Mouse (Mus musculus) adrenal gland, adult (tissue): Measurements from ENCODE around the gene Plppr1.

ENCODE experiments used
- DNase-seq, 2 experiments: peaks; one replicate each; pipeline ENCODE4 v3.0.0; 2022 to 2023; ENCODE audit warnings: low spot score in 1 of 2; ENCODE audit not compliant: inconsistent age in 2 of 2

The Plppr1 gene

DNA sequence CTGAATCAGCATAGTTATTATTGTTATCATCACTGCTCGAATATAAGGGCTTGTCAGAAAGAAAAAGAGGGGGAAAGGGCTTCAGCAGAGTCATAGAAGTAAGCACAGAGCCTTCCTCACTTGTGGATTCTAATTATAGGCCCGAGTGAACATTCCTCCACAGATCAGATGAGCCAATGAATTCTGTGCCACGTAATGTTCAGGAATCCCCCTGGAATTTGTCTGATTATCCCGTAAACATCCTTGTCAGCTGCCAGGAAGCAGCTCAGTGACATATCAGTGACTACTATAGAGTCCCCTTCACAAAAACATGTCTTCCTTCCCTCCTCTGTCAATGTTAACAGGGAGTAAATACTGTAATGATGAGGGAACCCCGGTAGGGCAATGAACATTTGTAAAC, 50.9 kb downstream of the Plppr1 start:
- no peak for DNase-seq

DNA sequence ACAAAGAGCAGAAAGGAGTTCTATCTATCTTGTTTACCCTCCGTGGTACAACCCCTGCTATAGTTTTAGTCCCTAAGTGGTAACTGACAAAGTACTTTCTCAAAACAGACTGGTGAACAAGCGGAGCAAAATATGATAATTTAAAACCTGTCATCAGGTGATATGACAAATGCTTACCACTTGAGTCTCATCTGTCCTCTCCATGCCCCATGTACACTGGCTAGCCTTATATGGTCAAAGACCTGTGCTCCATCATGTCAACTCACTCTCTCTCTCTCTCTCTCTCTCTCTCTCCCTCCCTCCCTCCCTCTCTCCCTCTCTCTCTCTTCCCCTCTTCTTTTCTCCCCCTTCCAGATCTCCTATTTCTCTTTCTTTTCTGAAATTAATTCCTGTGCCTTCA, 59.8 kb downstream of the Plppr1 start:
- no peak for DNase-seq

DNA sequence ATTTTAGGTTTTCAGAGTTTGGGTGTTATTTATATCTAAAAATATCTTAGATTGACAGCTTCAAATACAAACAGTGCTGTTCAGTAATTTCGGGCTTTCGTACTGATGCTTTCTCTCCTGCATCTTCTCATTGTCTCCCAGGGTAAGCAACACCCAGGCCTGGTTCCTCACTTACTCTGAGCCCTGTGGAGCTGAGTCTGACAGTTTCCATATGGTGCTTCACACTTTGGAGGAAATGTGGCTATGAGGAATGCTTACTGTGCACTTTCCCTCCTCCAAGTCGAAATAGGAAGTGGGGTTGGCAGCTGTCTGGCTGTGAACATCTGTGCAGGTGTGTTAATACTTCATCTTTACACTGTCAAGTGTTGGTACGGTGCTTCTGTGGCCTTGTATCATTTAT, 85.7 kb downstream of the Plppr1 start:
- DNase-seq = no peak

DNA sequence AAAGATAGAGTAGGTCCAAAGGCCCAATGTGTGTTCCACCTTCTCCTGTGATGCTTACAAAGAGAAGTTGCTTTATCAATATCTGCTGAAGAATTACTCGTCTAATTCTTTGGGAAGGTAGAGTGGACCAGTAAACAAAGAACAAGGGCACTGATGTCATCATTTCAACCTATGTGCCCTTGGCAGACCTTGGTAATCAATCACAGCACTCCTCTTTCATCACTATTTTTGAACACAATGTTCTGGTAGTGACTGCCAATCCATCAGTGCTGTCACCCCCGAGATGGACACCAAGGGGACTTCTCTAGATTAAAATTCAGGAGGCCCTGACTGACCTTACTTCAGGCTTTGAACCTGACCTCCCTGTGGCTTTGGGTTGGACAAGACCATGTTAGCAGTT, 89.7 kb downstream of the Plppr1 start:
- DNase-seq = no peak

DNA sequence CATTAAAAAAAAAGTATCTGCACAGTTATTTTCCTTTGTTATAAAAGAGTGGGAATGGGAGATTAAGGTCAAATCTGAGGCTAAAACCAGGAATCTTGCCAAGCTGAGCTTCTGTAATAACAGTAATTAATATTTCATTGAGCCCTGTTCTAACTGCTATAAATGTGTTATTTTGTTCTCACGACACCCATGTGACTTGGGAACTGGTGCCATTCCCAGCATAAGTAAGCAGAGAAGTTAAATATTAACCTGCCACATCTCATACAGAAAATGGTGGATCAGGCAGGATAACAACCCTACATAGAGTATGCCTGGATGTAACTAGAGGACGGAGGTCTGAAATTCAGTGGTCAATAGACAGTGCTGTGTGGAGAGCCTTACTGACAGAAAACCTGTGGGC, 90.2 kb downstream of the Plppr1 start:
- no peak for DNase-seq

DNA sequence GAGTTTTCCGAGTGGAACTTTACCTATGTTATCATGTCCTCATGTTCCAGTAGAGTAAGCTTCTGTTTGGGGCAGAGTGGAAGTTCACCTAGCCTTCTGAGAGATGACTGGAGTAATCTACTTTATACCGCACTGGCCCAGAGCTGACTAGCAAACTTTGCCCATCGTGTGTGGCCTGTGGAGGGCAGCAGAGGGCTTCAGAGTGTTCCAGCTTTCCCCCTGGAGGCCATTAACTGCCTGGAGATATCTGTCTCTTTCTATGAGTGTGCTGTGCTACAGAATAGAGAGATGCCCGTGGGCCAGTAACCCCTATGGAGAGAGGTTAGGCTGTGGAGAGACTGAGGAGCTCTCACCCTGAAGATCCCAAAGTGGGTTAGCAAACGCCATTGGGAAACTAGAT, 94.8 kb downstream of the Plppr1 start:
- DNase-seq = peak; percentile 31 to 79

DNA sequence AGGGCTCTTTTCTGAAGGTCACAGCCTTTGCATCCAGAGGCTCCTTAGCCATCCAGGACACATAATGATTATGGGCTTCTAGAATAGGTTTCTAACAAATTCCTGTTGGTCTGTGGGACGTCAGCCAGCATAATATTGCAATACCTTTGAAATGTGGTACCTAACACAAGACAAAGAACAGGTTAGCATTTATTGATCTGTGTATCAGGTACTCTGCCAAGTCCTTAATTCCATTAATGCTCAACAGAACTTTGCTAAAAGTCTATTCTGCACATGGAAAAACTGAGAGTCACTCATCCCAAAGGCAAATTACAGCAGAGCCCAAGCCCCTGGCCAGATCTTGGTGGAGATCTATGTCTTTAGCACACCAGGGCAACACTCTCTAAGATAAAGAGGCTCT, 97.7 kb downstream of the Plppr1 start:
- no peak for DNase-seq

DNA sequence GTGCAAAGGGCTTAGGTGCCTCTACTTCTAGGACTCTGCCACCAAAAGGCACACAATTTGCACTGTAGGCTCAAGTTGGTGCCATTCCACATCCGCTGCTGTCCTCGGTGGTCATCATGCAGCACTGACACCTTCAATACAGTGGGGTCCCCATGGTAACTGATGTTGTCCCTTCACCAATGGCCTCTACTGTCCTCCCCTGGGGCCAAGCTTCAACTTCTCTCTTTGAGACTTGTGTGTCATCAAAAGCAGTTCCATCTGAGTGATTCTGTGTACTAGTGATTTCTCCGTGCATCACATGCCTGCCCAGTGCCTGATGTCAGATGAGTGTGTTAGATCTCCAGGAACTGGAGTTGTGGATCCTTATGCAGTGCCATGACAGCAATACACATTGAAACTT, 104.2 kb downstream of the Plppr1 start:
- DNase-seq = no peak

DNA sequence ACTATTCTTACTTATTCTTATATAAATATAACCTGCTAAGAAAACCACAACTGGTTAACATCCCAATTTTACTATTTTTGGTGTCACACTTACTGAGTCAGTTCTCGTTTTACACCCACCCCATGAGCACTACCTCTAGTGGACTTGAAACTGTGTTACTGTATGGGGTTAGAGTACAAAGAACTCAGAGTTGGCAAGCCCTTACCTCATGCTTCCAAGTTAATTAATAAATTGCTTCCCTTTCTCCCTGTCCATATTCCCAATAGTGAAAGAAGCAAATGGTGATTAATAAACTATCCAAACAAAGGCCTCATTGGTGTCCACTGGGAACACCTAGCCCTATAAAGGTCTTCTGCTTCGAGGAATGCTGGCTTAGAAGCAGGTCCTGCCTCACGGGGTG, 107.3 kb downstream of the Plppr1 start:
- DNase-seq = no peak

DNA sequence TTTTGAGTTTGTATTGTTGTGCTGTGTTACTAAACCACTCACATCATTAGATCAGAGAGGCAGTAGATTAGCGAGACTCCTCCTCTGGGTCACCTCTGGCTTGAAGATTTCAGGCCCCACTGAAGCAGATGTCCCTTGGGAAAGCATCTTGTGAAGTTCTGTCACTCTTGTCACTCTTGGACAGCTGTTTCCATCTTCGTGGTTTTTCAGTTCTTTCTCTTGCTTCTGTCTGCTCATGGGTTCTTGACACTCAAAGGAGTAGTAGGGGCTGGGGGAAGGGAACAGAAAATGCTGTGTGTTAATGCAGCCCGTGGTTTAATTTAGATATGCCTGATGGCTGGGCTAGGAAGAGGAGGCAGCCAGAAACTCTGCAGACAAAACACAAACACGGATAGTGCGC, 108.0 kb downstream of the Plppr1 start:
- no peak for DNase-seq

DNA sequence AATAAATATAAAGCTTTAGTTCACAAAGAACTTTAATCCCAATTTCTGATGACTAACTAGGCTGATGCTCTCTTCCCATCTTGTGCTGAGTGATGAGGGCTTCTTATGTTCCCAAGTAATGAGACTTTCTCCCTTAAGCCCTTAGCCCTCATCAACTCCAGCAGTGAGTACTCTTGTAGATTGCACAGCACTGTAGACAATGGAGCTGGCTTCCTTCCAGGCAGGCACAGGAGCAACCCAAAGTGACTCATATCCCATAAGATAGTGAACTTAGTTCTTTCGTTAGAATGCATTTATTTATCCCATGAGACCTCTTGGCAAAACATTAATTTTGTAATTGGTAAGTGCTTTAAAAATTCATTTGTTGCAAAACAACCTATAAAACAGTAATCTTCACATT, 110.4 kb downstream of the Plppr1 start:
- DNase-seq = peak in 1 of 2 experiments; percentile 21

DNA sequence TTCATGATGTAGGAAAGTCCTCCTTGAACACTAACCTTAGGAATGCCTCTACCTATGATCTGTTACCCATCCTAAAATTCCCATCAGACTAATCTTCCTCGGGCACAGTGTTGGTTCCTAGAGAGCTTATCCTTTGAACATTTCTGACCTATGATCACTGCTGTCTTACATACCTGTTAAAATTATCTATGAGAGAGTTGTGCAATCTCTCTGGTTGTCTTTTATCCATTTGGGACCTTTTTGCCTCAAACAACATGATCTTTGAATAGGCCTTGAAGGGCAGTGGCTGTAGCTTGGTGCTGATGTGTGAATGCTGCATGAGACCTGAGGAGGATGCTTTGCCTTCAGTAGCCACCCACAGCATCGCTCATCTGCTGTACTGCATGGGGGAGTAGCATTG, 119.0 kb downstream of the Plppr1 start:
- DNase-seq = no peak

DNA sequence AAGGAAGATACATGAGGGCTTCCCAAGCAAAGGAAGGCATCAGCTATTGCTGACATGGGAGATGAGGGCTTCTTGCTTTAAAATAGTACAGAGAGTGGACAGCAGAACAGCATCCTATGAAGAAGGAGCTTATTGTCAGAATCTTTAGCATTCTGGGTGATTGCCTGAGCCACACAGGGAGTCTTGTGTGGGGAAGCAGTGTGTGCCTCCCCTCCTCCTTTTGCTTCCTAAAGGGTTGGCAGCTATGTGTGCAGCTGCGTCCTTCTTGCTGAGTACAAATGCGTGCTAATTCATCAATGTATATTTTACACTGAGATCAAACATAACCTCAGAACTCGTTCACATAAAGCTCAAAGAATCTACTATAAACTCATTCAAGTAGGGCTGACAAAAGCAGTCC, 119.8 kb downstream of the Plppr1 start:
- no peak for DNase-seq

DNA sequence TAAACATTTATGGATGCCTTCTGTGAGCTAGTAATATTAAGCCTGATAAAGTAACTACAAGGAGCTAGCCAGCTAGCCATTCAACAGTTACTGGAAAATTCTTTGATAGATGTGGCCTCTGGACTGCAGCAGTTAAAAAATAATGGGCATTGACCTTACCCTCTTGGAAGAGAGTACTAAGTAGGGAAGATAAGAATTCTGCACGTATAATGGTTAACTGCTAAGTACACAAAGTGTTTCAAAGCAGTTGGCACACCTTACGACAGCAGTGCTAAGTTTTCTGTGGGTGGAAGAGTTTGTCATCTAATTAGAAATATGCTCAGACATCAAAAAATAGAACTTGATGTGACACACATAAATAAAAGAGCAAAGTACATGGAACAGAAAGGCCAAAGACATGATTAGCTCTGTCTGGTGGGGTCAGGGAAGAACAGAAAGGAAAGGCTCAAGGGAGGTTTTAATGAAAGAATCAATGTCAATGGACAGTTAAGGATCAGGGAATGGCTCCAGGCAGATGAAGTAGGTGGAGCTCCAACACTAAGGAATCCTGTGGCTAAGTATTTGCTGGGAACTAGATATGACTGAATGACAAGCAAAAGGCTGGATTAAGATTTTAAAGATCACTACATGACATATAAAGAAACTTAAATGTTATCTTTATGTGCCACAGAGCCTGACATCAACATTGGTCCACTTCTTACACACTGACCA, 120.6 kb downstream of the Plppr1 start:
- DNase-seq = no peak

DNA sequence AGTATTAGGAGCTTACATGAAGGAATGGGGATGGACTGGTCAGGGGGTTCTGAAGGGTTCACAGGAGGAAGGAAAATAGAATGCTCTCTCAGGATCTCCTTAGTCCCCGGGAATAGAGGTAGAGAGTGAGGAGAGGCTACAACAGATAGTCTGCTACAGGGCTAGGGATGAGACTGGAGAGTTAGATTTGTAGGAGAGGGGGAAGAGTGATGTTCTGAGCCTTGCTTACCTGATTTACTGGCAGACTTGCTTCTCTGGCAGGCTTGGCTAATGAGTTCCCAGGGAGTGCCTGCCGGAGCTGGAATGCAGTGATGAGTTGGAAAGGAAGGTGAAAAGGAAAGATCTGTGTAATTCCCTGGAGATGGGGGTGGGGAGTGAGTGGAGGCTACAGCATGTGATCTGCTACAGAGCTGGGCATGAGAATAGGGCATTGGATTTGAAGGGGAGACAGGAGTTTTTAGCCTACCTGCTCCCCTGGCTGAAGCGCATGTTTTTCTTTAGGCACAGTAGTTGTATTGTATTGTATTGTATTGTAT, 131.0 kb downstream of the Plppr1 start:
- DNase-seq = no peak

DNA sequence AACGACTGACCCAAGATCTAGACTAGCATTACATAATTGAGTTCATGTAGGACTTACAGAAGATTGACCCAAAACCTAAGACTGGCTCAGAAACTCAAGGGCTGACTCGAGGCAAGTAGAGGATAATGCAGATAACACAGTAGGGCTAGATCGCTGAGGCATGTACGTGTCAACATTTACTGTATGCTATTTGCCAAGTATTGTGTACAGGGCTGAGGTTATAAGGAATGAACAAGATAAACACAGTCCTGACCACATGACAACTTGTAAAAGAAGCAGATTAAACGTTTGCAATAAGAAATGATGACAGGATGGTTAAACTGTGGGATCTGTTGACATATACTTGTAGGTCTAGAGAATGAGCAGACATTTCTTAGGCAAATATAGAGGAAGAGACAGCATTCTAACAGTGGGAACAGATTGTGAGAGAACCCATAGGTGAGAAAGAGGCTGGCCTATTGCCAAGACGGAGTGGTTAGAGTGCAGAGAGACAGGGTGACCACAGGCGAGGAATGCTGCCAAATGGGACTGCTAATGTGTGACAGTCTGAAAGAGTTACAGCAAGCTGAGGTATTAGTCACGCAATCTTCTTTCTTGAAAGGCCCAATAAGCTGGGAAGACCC, 138.2 kb downstream of the Plppr1 start:
- no peak for DNase-seq

DNA sequence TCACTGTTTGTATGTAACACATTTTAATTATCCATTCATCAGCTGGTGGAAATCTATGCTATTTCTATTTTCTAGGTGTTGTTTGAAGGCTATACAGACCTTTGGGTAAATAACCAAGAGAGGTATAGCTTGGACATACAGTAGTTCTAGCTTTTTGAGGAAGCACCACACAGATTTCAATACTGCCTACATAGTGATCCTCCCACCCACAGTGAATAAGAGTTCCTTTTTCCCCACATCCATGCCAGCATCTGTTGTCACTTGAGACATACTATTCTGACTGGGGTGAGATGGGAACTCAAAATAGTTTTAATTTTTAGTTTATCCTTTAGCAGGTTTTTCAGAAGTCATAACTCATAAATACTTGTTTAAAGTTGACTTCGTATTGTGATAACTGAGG, 151.4 kb downstream of the Plppr1 start:
- no peak for DNase-seq

DNA sequence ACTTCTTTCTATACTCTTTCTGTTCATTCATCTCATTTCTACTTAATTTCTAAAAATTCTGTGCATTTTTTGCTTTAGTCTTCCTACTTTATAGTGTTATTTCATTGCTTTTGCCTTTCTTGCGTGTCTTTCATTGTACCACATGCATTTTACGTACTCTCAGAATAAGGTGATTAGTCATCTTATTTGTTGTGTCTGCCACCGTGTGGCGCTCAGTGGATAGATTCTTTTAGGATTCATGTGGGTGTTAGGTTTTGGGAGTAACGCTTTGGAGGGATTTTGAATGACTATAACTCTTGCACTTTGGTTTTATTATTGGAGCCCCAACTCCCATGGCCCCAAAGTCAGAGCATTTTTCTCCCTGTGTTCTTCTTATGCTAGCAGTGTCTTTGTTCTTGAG, 152.5 kb downstream of the Plppr1 start:
- DNase-seq = no peak

DNA sequence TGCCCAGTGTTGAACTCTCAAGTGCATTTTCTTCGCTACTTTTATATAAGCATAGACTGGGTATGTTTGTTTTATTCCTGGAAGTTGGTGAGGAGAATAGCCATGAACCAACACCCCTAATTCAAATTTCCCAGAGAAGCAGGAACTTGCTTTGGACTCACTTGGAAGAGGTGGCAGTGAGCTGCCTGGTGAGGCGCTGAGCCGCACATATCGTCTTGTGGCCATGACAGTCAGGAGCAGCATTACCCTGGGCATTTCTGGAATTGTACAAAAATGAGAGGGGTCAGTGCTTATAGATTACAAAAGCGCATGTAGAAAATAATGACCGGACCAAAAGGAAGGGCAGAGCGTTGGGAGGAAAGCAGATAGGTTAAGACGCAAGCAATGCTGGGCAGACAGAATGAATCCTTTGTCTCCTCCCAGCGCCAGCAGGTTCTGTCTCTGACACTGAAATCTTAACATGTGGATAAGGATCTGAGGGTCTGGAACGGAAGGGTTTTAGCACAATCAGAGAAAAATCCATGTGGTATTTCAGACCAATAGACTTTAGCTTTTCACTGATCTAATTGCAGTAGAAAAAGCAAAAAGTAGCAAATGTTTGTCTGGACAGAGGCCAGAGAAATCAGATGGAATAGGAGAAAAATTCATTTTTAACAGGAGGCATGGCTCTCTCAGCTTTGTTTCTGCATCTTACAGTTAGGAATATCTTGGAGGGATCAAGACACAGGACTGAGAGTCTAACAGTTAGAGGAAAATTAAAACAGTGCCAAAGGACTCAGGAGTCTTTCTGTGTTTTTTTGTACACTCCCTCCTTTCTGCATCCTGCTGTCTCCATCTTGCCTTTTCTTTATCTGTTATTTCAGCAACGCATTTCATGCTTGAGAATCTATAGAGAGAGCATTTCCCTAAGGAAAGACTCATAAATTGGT, 153.8 kb downstream of the Plppr1 start:
- DNase-seq = no peak

DNA sequence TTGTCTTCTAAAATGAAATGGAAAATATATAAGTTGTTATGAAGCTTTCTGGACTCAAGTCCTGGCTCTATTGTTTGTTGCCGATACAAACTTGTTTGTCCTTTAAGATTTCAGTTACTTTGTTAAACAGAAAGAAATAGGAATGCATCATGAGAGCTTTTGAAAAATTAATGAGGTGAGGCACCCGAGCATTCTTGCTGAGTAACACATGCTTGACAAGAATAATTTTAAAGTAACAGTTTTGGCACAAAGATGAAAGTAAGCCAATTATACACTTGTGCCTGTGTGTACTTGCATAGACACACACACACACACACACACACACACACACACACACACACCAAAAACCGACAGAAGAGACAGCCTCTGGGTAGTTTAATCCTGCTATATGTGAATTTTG, 155.3 kb downstream of the Plppr1 start:
- DNase-seq = no peak

DNA sequence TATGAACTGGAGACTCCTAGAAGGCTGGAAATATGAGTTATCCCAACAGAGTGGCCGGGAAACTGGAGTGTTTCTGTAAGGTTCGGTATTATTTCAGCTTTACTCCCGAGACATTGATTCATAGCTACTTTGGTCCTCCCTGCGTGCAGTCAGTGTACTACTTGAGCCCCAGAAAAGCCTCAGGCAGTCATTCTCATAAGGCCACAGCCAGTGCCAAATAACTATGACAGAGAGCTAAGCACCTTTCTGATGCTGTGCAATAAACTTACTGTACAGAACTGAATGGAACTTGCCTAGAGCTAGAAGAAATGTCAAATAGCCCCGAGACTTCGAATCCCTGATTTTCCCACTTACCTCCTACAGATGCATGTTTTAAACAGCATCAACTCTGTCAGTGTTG, 164.4 kb downstream of the Plppr1 start:
- DNase-seq = no peak

DNA sequence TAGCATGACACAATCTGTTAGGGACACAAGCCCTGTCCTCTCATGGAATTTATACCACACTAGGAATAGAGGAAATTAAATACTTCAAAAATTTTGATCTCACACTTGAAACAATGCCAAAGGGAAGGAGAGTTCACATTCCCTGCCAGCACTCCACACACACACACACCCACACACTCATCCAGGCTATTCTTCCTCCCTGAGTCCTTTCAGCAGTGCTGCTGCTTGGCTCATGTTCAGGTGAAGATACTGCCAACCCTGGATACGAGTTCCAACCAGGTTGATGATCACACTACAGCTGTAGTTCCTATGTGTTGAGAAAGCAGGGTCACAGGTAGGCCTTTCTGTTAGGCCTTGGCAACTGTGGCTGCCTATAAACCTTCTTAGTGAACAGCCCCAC, 165.9 kb downstream of the Plppr1 start:
- DNase-seq = no peak
